Mouse (Mus musculus): ENCODE data around the gene Erbb4.
A peak's percentile ranks its signal among the peaks of the same experiment; 100 is the strongest.

Erbb4 gene

GRCm38 (mm10) chr1:69107485-69108158 is at the start of gene Erbb4:
TSS of gene Erbb4 (minus strand) at chr1:69108059.
- peak; percentile 26 for DNase-seq

GRCm38 (mm10) chr1:69157346-69157745 is 49.5 kb upstream of the Erbb4 start:
- no peak for DNase-seq

GRCm38 (mm10) chr1:69141341-69141740 is 33.5 kb upstream of the Erbb4 start:
- DNase-seq: no peak

- no peak for DNase-seq
Observed at GRCm38 (mm10) chr1:69139519-69139868, 31.6 kb upstream of the Erbb4 start.

- no peak for DNase-seq
Observed at GRCm38 (mm10) chr1:69138856-69139518, 31.1 kb upstream of the Erbb4 start.

GRCm38 (mm10) chr1:69124147-69124848 is 16.4 kb upstream of the Erbb4 start:
- no peak for DNase-seq

- DNase-seq: no peak
Observed at GRCm38 (mm10) chr1:69118249-69118938, 10.5 kb upstream of the Erbb4 start.

GRCm38 (mm10) chr1:69108159-69108925 is 483 bp upstream of the Erbb4 start:
- DNase-seq: peak; percentile 23

- peak; percentile 41 for DNase-seq
Observed at GRCm38 (mm10) chr1:69106937-69107461, 860 bp downstream of the Erbb4 start.

GRCm38 (mm10) chr1:69106322-69106761 is 1.5 kb downstream of the Erbb4 start:
- peak; percentile 23 for DNase-seq

- peak; percentile 24 for DNase-seq
Observed at GRCm38 (mm10) chr1:69105493-69106321, 2.2 kb downstream of the Erbb4 start.

GRCm38 (mm10) chr1:69105096-69105492 is 2.8 kb downstream of the Erbb4 start:
- DNase-seq: no peak

GRCm38 (mm10) chr1:69103211-69103706 is 4.6 kb downstream of the Erbb4 start:
- no peak for DNase-seq

GRCm38 (mm10) chr1:69101670-69102069 is 6.2 kb downstream of the Erbb4 start:
- no peak for DNase-seq

GRCm38 (mm10) chr1:69093052-69093451 is 14.8 kb downstream of the Erbb4 start:
- DNase-seq: no peak

GRCm38 (mm10) chr1:69089331-69089730 is 18.5 kb downstream of the Erbb4 start:
- no peak for DNase-seq

- DNase-seq: no peak
Observed at GRCm38 (mm10) chr1:69085753-69086152, 22.1 kb downstream of the Erbb4 start.

- no peak for DNase-seq
Observed at GRCm38 (mm10) chr1:69048918-69049317, 58.9 kb downstream of the Erbb4 start.

GRCm38 (mm10) chr1:69046228-69046978 is 61.5 kb downstream of the Erbb4 start:
- no peak for DNase-seq

- DNase-seq: no peak
Observed at GRCm38 (mm10) chr1:69027816-69028215, 80.0 kb downstream of the Erbb4 start.
